Mouse (Mus musculus): ENCODE measurements around the gene Narf. TPM values are rescaled to one million over a fixed set of nuclear protein-coding genes. Genes with fewer than 3 reads are reported as not detected.

The Narf gene
- total and polyA plus RNA-seq, 2 experiments from 2014 or later = 34.3 to 137 TPM

DNA sequence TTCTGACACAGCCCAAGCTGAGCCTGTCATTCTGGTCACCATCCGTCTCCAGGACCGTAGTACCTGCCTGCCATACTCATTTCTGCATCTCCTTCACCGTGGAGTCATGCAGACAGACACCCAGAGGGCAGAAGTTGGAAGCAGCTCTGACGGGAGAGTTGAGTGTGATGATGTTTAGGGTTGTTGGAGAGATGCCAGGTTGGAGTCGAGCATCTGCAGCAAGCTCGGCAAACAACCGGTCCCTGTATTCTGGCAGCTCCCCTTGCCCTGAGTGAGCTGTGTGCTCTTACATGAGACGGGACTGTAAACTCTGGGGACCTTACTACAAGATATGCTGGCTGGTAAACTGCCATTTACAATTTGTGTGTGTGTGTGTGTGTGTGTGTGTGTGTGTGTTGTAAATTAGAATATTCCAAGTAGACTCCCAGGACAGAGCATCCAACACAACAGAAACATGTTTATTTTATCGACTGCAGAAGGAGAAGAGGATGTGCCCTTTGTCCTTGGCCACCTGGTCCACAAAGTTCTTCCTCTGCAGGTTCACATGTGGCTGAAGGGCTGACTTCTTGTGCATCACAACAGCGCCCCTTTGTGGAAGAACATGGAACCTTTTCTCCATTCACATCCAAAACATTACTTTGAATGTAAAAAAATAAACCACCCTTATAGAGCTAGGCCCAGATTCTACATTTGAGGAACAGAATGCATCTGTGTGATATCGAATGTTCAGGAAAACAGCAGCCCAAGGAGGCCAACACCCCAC, 35.4 kb upstream of the Narf start:
- H3K27me3 ChIP-seq (ENCODE audit: insufficient read depth, low read length) = no peaks in the 10 kb centered on the region
- H3K9ac ChIP-seq (replicated peaks; ENCODE audit: low read length) = no peak overlapping the region
- DNase-seq (ENCODE audit: low spot score) (peak; percentile 72), ATAC-seq (no peak)
- 44% methylated on average over 11 of the region's 11 CpGs for WGBS
- no peak overlapping the region for H3K4me3 ChIP-seq (ENCODE audit: low read length)
- TF ChIP-seq CTCF (IDR thresholded peaks at IDR 0.05; ENCODE audit: low read depth) = peak; percentile 76
- no peak overlapping the region for H3K27ac ChIP-seq
- H3K4me1 ChIP-seq (ENCODE audit: insufficient read depth, low read length) = no peaks in the 10 kb centered on the region; the same call in 1 of the 2 replicates
- no peaks in the 10 kb centered on the region for H3K9me3 ChIP-seq (ENCODE audit: low read length)
- H3K4me2 ChIP-seq (ENCODE audit: low read depth, low read length) = no peak overlapping the region
- H3K36me3 ChIP-seq (ENCODE audit: insufficient read depth, low read length) = no peaks in the 10 kb centered on the region

- ATAC-seq (no peak), DNase-seq (ENCODE audit: low spot score) (no peak)
- Histone ChIP-seq H3K9me3 (ENCODE audit: low read length) (no peaks in the 10 kb centered on the region), H3K9ac (replicated peaks; ENCODE audit: low read length) (peak overlapping the region; percentile 79), H3K4me2 (ENCODE audit: low read depth, low read length) (peak overlapping the region; percentile 62), H3K4me1 (ENCODE audit: insufficient read depth, low read length) (no peaks in the 10 kb centered on the region; the same call in 1 of the 2 replicates), H3K27me3 (ENCODE audit: insufficient read depth, low read length) (no peaks in the 10 kb centered on the region), H3K36me3 (ENCODE audit: insufficient read depth, low read length) (peaks cover 8% of the 10 kb centered on the region; the same call in 1 of the 2 replicates), H3K27ac (peak overlapping the region; percentile 81), H3K4me3 (ENCODE audit: low read length) (peak overlapping the region; percentile 79)
- no peak for TF ChIP-seq CTCF (IDR thresholded peaks at IDR 0.05; ENCODE audit: low read depth)
- 0% methylated on average over 5 of the region's 5 CpGs for WGBS
These were observed 33.2 kb upstream of the Narf start for GRCm38 (mm10) chr11:121203859-121204160.

- Histone ChIP-seq H3K9ac (replicated peaks; ENCODE audit: low read length) (peak within 1 kb of the TSS; percentile 79), H3K27ac (peak within 1 kb of the TSS; percentile 81), H3K4me2 (ENCODE audit: low read depth, low read length) (peak within 1 kb of the TSS; percentile 62), H3K4me1 (ENCODE audit: insufficient read depth, low read length) (no peaks in the 10 kb centered on the region; the same call in 1 of the 2 replicates), H3K9me3 (ENCODE audit: low read length) (no peaks in the 10 kb centered on the region), H3K4me3 (ENCODE audit: low read length) (peak within 1 kb of the TSS; percentile 79), H3K36me3 (ENCODE audit: insufficient read depth, low read length) (peaks cover 8% of the 10 kb centered on the region; the same call in 1 of the 2 replicates), H3K27me3 (ENCODE audit: insufficient read depth, low read length) (no peaks in the 10 kb centered on the region)
- WGBS = 0% methylated on average over 68 of the region's 70 CpGs
- TF ChIP-seq CTCF (IDR thresholded peaks at IDR 0.05; ENCODE audit: low read depth) = no peak
- DNase-seq (ENCODE audit: low spot score) = peak; percentile 96
- peak; percentile 97 for ATAC-seq
These were observed 32.7 kb upstream of the Narf start, which contains the start of the genes Hexdc and Ogfod3 for GRCm38 (mm10) chr11:121204161-121205006. Hexdc (plus strand) TSS chr11:121204433. Ogfod3 (minus strand) TSS chr11:121204711.

DNA sequence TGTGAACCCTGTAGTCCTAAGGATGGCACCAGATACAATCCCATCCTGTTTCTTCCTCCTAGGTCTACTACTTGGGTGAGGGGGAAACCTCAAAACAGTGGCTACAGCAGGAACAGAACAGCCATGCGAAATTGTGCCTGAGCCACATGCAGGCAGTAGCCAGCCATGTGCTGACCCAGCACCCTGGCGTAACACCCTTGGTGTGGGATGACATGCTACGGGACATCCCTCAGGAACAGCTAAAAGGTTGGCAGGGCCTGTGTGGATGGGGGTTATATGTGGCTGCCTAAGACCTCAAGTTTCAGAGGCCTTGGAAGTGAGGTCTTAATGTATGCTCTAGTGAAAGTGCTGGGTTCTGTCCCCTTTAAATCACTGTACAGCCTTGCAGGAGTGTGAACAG, 20.2 kb upstream of the Narf start:
- Histone ChIP-seq H3K4me3 (ENCODE audit: low read length) (no peak overlapping the region), H3K27ac (no peak overlapping the region), H3K9ac (replicated peaks; ENCODE audit: low read length) (no peak overlapping the region), H3K4me1 (ENCODE audit: insufficient read depth, low read length) (no peaks in the 10 kb centered on the region), H3K4me2 (ENCODE audit: low read depth, low read length) (no peak overlapping the region), H3K36me3 (ENCODE audit: insufficient read depth, low read length) (peaks cover 23% of the 10 kb centered on the region; the same call in 1 of the 2 replicates), H3K27me3 (ENCODE audit: insufficient read depth, low read length) (no peaks in the 10 kb centered on the region), H3K9me3 (ENCODE audit: low read length) (no peaks in the 10 kb centered on the region)
- no peak for DNase-seq (ENCODE audit: low spot score)
- TF ChIP-seq CTCF (IDR thresholded peaks at IDR 0.05; ENCODE audit: low read depth) = no peak
- no peak for ATAC-seq
- WGBS = 93% methylated on average over 3 of the region's 3 CpGs

DNA sequence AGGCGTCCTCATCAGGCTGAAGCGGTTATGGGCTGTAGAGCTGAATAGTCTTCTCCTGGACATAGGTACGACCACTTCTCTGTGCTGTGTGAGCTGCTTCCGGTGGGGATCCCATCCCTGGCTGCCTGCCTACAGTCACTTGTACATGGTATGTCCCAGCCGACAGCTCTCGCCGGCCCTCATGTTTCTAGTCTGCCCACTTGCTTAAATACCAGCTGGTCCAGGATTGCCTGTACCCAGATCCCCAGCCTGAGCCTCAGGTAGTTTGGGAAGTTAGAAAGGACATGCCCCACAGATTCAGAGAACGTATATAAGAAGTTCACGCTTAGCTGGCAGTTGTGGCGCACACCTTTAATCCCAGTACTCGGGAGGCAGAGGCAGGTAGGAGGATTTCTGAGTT, 17.3 kb upstream of the Narf start:
- no peaks in the 10 kb centered on the region for H3K9me3 ChIP-seq (ENCODE audit: low read length)
- peaks cover 29% of the 10 kb centered on the region for H3K36me3 ChIP-seq (ENCODE audit: insufficient read depth, low read length)
- WGBS = 91% methylated on average over 11 of the region's 11 CpGs
- no peak overlapping the region for H3K9ac ChIP-seq (replicated peaks; ENCODE audit: low read length)
- DNase-seq (ENCODE audit: low spot score) (no peak), ATAC-seq (no peak)
- no peak for TF ChIP-seq CTCF (IDR thresholded peaks at IDR 0.05; ENCODE audit: low read depth)
- H3K4me1 ChIP-seq (ENCODE audit: insufficient read depth, low read length) = no peaks in the 10 kb centered on the region
- no peak overlapping the region for H3K4me2 ChIP-seq (ENCODE audit: low read depth, low read length)
- H3K27me3 ChIP-seq (ENCODE audit: insufficient read depth, low read length) = no peaks in the 10 kb centered on the region
- no peak overlapping the region for H3K4me3 ChIP-seq (ENCODE audit: low read length)
- no peak overlapping the region for H3K27ac ChIP-seq

- H3K27ac ChIP-seq = no peak overlapping the region
- no peaks in the 10 kb centered on the region for H3K4me1 ChIP-seq (ENCODE audit: insufficient read depth, low read length)
- no peak overlapping the region for H3K4me3 ChIP-seq (ENCODE audit: low read length)
- no peak for ATAC-seq
- TF ChIP-seq CTCF (IDR thresholded peaks at IDR 0.05; ENCODE audit: low read depth) = no peak
- WGBS = 82% methylated on average over 5 of the region's 5 CpGs
- DNase-seq (ENCODE audit: low spot score) = no peak
- H3K9me3 ChIP-seq (ENCODE audit: low read length) = no peaks in the 10 kb centered on the region
- no peak overlapping the region for H3K9ac ChIP-seq (replicated peaks; ENCODE audit: low read length)
- peaks cover 29% of the 10 kb centered on the region for H3K36me3 ChIP-seq (ENCODE audit: insufficient read depth, low read length)
- H3K4me2 ChIP-seq (ENCODE audit: low read depth, low read length) = no peak overlapping the region
- no peaks in the 10 kb centered on the region for H3K27me3 ChIP-seq (ENCODE audit: insufficient read depth, low read length)
These were observed 16.3 kb upstream of the Narf start for GRCm38 (mm10) chr11:121220771-121221170.

Data from hindbrain, postnatal 0 days (tissue).